In genomic region chr6:87887594-87888233, GRCm38 (mm10) we compare ENCODE assay signal across 8 mouse cellular contexts. TPM values are rescaled to one million over a fixed set of nuclear protein-coding genes. Genes with fewer than 3 reads are reported as not detected.
A peak's percentile ranks its signal among the peaks of the same experiment; 100 is the strongest.
DNase-seq lines count a peak whose midpoint lies in the region; ATAC-seq lines count a peak whose summit lies in the region.

Gene Copg1 (plus strand): TSS chr6:87887814.

- peaks cover 9% of the 10 kb centered on the region for H3K4me1 ChIP-seq in hindbrain, embryonic 12.5 days

- ATAC-seq in hindbrain, embryonic 12.5 days (ENCODE audit: low FRiP score) = peak; percentile 95

- no peaks in the 10 kb centered on the region for H3K27me3 ChIP-seq in hindbrain, embryonic 12.5 days

- H3K4me2 ChIP-seq in hindbrain, embryonic 12.5 days (replicated peaks) = peak within 1 kb of the TSS; percentile 89

- H3K4me3 ChIP-seq in hindbrain, embryonic 12.5 days = peak within 1 kb of the TSS; percentile 78

- H3K9me3 ChIP-seq in hindbrain, embryonic 12.5 days (replicated peaks) = no peaks in the 10 kb centered on the region

- peak within 1 kb of the TSS; percentile 91 for H3K9ac ChIP-seq in hindbrain, embryonic 12.5 days

- H3K36me3 ChIP-seq in hindbrain, embryonic 12.5 days = peaks cover 30% of the 10 kb centered on the region

- peak; percentile 100 for DNase-seq in NIH3T3 (ENCODE audit: low read depth)
- peak; percentile 100 for DNase-seq in cerebellum, postnatal 10 days
- peak; percentile 98 to 100 for DNase-seq in frontal cortex, postnatal 10 days (ENCODE audit: low spot score in 2 of 2)
- peak; percentile 100 for DNase-seq in layer of hippocampus, postnatal 14 days (ENCODE audit: low spot score in 2 of 2)
- DNase-seq in lung, postnatal 14 days = peak; percentile 100
- DNase-seq in retina, adult 2 months (ENCODE audit: low read depth, low spot score) = peak; percentile 100
- DNase-seq in thymus, postnatal 36 days = peak; percentile 99 to 100

- under 1% methylated on average over 31 of the region's 31 CpGs for WGBS in hindbrain, embryonic 12.5 days

- peak within 1 kb of the TSS; percentile 70 for H3K27ac ChIP-seq in hindbrain, embryonic 12.5 days

RNA-seq across cellular contexts. Expression of gene Copg1, which starts in this region (rescaled TPM):
- 165 TPM in 2 replicates for polyA plus RNA-seq in hindbrain, embryonic 12.5 days (2016; fragmentation: Nextera tagmentation; extraction: Ambion mirVana)
- total RNA-seq in layer of hippocampus, postnatal 14 days (2021) = 100 to 1,000 TPM; 201 to 215 TPM

Comparison
In these comparisons a context has a peak if more than half of its experiments do, and no peak if none do; other contexts are left out.
1. Peak in every context shown above with its lines: DNase-seq, ATAC-seq, H3K4me3 ChIP-seq and H3K27ac ChIP-seq.